Mouse (Mus musculus) CH12.LX (cell line): ENCODE data around the gene Il1b.

Experiments
- E2F4 ChIP-seq: IDR thresholded peaks from 2 replicates; pipeline ENCODE4 v1.6.1; 2011; ENCODE audit warnings: low read depth, low read length, improper control_type of control experiment; ENCODE audit not compliant: insufficient replicate concordance
- EP300 ChIP-seq: IDR thresholded peaks from 2 replicates; pipeline ENCODE4 v1.6.1; 2011; ENCODE audit warnings: low read length, improper control_type of control experiment
- ETS1 ChIP-seq: conservative IDR thresholded peaks from 2 replicates; pipeline ENCODE4 v1.6.1; 2012; ENCODE audit warnings: low read depth, mild to moderate bottlenecking, inconsistent platforms, low read length, improper control_type of control experiment, moderate library complexity
- GABPA ChIP-seq: IDR thresholded peaks from 2 replicates; pipeline ENCODE4 v1.6.1; 2012; ENCODE audit warnings: low read depth, low read length, improper control_type of control experiment, inconsistent platforms; ENCODE audit not compliant: insufficient replicate concordance
- POLR2A ChIP-seq: IDR thresholded peaks from 2 replicates; pipeline ENCODE4 v1.6.1; 2011; ENCODE audit warnings: low read depth, mild to moderate bottlenecking, improper control_type of control experiment, low read length
- POLR2AphosphoS2 ChIP-seq: IDR thresholded peaks from 2 replicates; pipeline ENCODE4 v1.6.1; 2011; ENCODE audit warnings: low read depth, low read length, improper control_type of control experiment
- RCOR1 ChIP-seq: conservative IDR thresholded peaks from 2 replicates; pipeline ENCODE4 v1.6.1; 2012; ENCODE audit warnings: low read depth, mild to moderate bottlenecking, inconsistent platforms, low read length, improper control_type of control experiment
- TCF12 ChIP-seq: IDR thresholded peaks from 2 replicates; pipeline ENCODE4 v1.6.1; 2014; ENCODE audit warnings: low read depth, mild to moderate bottlenecking, inconsistent platforms, low read length, improper control_type of control experiment
- UBTF ChIP-seq: IDR thresholded peaks from 2 replicates; pipeline ENCODE4 v1.6.1; 2012; ENCODE audit warnings: low read depth, mild to moderate bottlenecking, inconsistent platforms, low read length, improper control_type of control experiment, moderate library complexity

- TF ChIP-seq RCOR1: no peak
- TF ChIP-seq ETS1: no peak
- TF ChIP-seq EP300: no peak
- TF ChIP-seq GABPA: no peak
- TF ChIP-seq E2F4: no peak
- TF ChIP-seq TCF12: no peak
- no peak for TF ChIP-seq POLR2A
- no peak for TF ChIP-seq UBTF
- TF ChIP-seq POLR2AphosphoS2: no peak
Observed at GRCm38 (mm10) chr2:129322117-129322635, 48.8 kb downstream of the Il1b start.
